Mouse (Mus musculus) forebrain, embryonic 14.5 days (tissue): ENCODE results near the gene Ptpn18. TPM values are rescaled to one million over a fixed set of nuclear protein-coding genes. Genes with fewer than 3 reads are reported as not detected.
A peak's percentile ranks its signal among the peaks of the same experiment; 100 is the strongest.

Experiments
- ATAC-seq: fragments of 200-750 bp; cut with Nextera tagmentation; 2 replicates; pipeline ENCODE4 v1.8.0; 2017; ENCODE audit warnings: mild to moderate bottlenecking, moderate library complexity
- DNase-seq: peaks from one replicate; pipeline ENCODE4 v3.0.0-alpha.2; 2015; ENCODE audit warnings: low spot score
- H3K27ac ChIP-seq: fragments of 300-500 bp; sonication (generic); 2 replicates; pipeline ENCODE4 v1.5.1; 2014; ENCODE audit warnings: low read depth, mild to moderate bottlenecking, control low read depth, low read length, moderate library complexity
- H3K27me3 ChIP-seq: fragments of 300-500 bp; sonication (generic); replicated peaks from 2 replicates; pipeline ENCODE4 v1.6.1; 2014; ENCODE audit warnings: low read length, control low read depth, mixed read lengths; ENCODE audit not compliant: control insufficient read depth, insufficient read depth
- H3K36me3 ChIP-seq: fragments of 300-500 bp; sonication (generic); 2 replicates; pipeline ENCODE4 v1.6.1; 2014; ENCODE audit warnings: low read length, control low read depth; ENCODE audit not compliant: control insufficient read depth, insufficient read depth
- H3K4me1 ChIP-seq: fragments of 300-500 bp; sonication (generic); 2 replicates; pipeline ENCODE4 v1.6.1; 2014; ENCODE audit warnings: antibody characterized with exemption, low read length, control low read depth; ENCODE audit not compliant: control insufficient read depth, insufficient read depth
- H3K4me2 ChIP-seq: fragments of 300-500 bp; sonication (generic); 2 replicates; pipeline ENCODE4 v1.6.1; 2014; ENCODE audit warnings: mild to moderate bottlenecking, control low read depth, low read length
- H3K4me3 ChIP-seq: fragments of 300-500 bp; sonication (generic); 2 replicates; pipeline ENCODE4 v1.5.1; 2014; ENCODE audit warnings: low read depth, low read length, control low read depth
- H3K9ac ChIP-seq: fragments of 300-500 bp; sonication (generic); 2 replicates; pipeline ENCODE4 v1.6.1; 2014; ENCODE audit warnings: mild to moderate bottlenecking, low read length, control low read depth, moderate library complexity
- H3K9me3 ChIP-seq: fragments of 300-500 bp; sonication (generic); replicated peaks from 2 replicates; pipeline ENCODE4 v1.6.1; 2016; ENCODE audit warnings: low read length, control low read depth, mixed read lengths; ENCODE audit not compliant: control insufficient read depth
- WGBS: fragments of 180-500 bp; shearing (Covaris S2); extraction: QIAGEN DNeasy Blood & Tissue Kit; methylation state at CpG from one replicate; pipeline ENCODE4 v1.1.7; 2014; 5-methylcytosine and 5-hydroxymethylcytosine counted together
- polyA plus RNA-seq: library from polyadenylated mRNA; unstranded; fragments of >200 nt; fragmentation: Nextera tagmentation; extraction: Ambion mirVana; gene quantifications from 2 replicates; pipeline ENCODE4 v1.2.1, GENCODE M21; 2014

Ptpn18 gene
- 7.1 TPM in 2 replicates for polyA plus RNA-seq

- Histone ChIP-seq H3K4me2 (peak within 1 kb of the TSS; percentile 89), H3K27ac (no peak within 1 kb of the TSS), H3K9me3 (no peaks in the 10 kb centered on the region), H3K27me3 (peaks cover 29% of the 10 kb centered on the region), H3K4me1 (0 out of 2 replicates have a peak, but pooled peaks cover 4% of the 10 kb centered on the region), H3K36me3 (no peaks in the 10 kb centered on the region), H3K9ac (peak within 1 kb of the TSS; percentile 60), H3K4me3 (peak within 1 kb of the TSS; percentile 50)
- peak; percentile 96 for ATAC-seq
- WGBS: under 1% methylated on average over 46 of the region's 48 CpGs
- peak; percentile 91 for DNase-seq
Measured at GRCm38 (mm10) chr1:34459284-34460060, at the start of gene Ptpn18. Gene Ptpn18 (plus strand): TSS chr1:34459762.

- no peak overlapping the region for H3K9ac ChIP-seq
- no peak for ATAC-seq
- H3K9me3 ChIP-seq: peaks cover 12% of the 10 kb centered on the region; the same call in 1 of the 2 replicates
Measured at GRCm38 (mm10) chr1:34428466-34428865, 31.1 kb upstream of the Ptpn18 start.

GRCm38 (mm10) chr1:34429281-34429680 lies 30.3 kb upstream of the Ptpn18 start:
- no peak for ATAC-seq
- Histone ChIP-seq H3K27me3 (no peaks in the 10 kb centered on the region), H3K4me3 (no peak overlapping the region), H3K27ac (no peak overlapping the region), H3K36me3 (no peaks in the 10 kb centered on the region), H3K4me2 (no peak overlapping the region), H3K9me3 (peaks cover 12% of the 10 kb centered on the region; the same call in 1 of the 2 replicates), H3K4me1 (peaks cover 8% of the 10 kb centered on the region), H3K9ac (no peak overlapping the region)
- WGBS: 93% methylated on average over 4 of the region's 4 CpGs
- no peak for DNase-seq

More at GRCm38 (mm10) chr1:34428466-34428865, 31.1 kb upstream of the Ptpn18 start:
- Histone ChIP-seq H3K4me1 (peaks cover under 1% of the 10 kb centered on the region), H3K4me3 (no peak overlapping the region), H3K27ac (no peak overlapping the region), H3K27me3 (no peaks in the 10 kb centered on the region), H3K36me3 (no peaks in the 10 kb centered on the region), H3K4me2 (no peak overlapping the region)
- DNase-seq: no peak
- WGBS: 95% methylated on average over 2 of the region's 2 CpGs

- peaks cover 12% of the 10 kb centered on the region; the same call in 1 of the 2 replicates for H3K9me3 ChIP-seq
- H3K27me3 ChIP-seq: no peaks in the 10 kb centered on the region
- peaks cover 8% of the 10 kb centered on the region for H3K4me1 ChIP-seq
- no peak for DNase-seq
- WGBS: 97% methylated on average over 3 of the region's 3 CpGs
- H3K4me2 ChIP-seq: no peak overlapping the region
- no peak for ATAC-seq
- H3K27ac ChIP-seq: no peak overlapping the region
- no peak overlapping the region for H3K9ac ChIP-seq
- no peaks in the 10 kb centered on the region for H3K36me3 ChIP-seq
- H3K4me3 ChIP-seq: no peak overlapping the region
Measured at GRCm38 (mm10) chr1:34430981-34431380, 28.6 kb upstream of the Ptpn18 start.

- Histone ChIP-seq H3K4me1 (peaks cover 8% of the 10 kb centered on the region), H3K27ac (no peak overlapping the region), H3K4me2 (no peak overlapping the region), H3K36me3 (no peaks in the 10 kb centered on the region), H3K9ac (no peak overlapping the region), H3K4me3 (no peak overlapping the region), H3K9me3 (peaks cover 10% of the 10 kb centered on the region; the same call in 1 of the 2 replicates), H3K27me3 (no peaks in the 10 kb centered on the region)
- no peak for DNase-seq
- 99% methylated on average over 9 of the region's 9 CpGs for WGBS
- ATAC-seq: no peak
Measured at GRCm38 (mm10) chr1:34431431-34431830, 28.1 kb upstream of the Ptpn18 start.

GRCm38 (mm10) chr1:34432411-34432775 lies 27.2 kb upstream of the Ptpn18 start:
- Histone ChIP-seq H3K9ac (peak overlapping the region; percentile 75), H3K4me3 (peak overlapping the region; percentile 45), H3K4me2 (peak overlapping the region; percentile 50), H3K36me3 (0 out of 2 replicates have a peak, but pooled peaks cover 6% of the 10 kb centered on the region), H3K9me3 (peaks cover 9% of the 10 kb centered on the region; the same call in 1 of the 2 replicates), H3K4me1 (peaks cover 8% of the 10 kb centered on the region), H3K27ac (0 out of 2 replicates have a peak overlapping the region, but pooled peaks have one; percentile 86), H3K27me3 (no peaks in the 10 kb centered on the region)
- 36% methylated on average over 13 of the region's 13 CpGs for WGBS
- ATAC-seq (no peak), DNase-seq (peak; percentile 46)

- Histone ChIP-seq H3K4me1 (peaks cover 8% of the 10 kb centered on the region), H3K9ac (peak overlapping the region; percentile 75), H3K9me3 (peaks cover 9% of the 10 kb centered on the region; the same call in 1 of the 2 replicates), H3K27ac (peak overlapping the region; percentile 86), H3K27me3 (no peaks in the 10 kb centered on the region), H3K4me3 (peak overlapping the region; percentile 45), H3K4me2 (peak overlapping the region; percentile 50), H3K36me3 (0 out of 2 replicates have a peak, but pooled peaks cover 6% of the 10 kb centered on the region)
- ATAC-seq (peak; percentile 49), DNase-seq (peak; percentile 78)
- WGBS: 4% methylated on average over 35 of the region's 35 CpGs
Measured at GRCm38 (mm10) chr1:34432776-34433481, 26.6 kb upstream of the Ptpn18 start.

- 0 out of 2 replicates have a peak, but pooled peaks cover 6% of the 10 kb centered on the region for H3K36me3 ChIP-seq
- WGBS: 4% methylated on average over 19 of the region's 19 CpGs
- ATAC-seq: no peak
Measured at GRCm38 (mm10) chr1:34433891-34434521, 25.6 kb upstream of the Ptpn18 start.

More at GRCm38 (mm10) chr1:34433891-34434521, 25.6 kb upstream of the Ptpn18 start:
- H3K9me3 ChIP-seq: peaks cover 9% of the 10 kb centered on the region; the same call in 1 of the 2 replicates
- peak overlapping the region; percentile 58; the same call in 1 of the 2 replicates for H3K9ac ChIP-seq
- H3K4me2 ChIP-seq: peak overlapping the region; percentile 50
- H3K27me3 ChIP-seq: no peaks in the 10 kb centered on the region
- peaks cover 13% of the 10 kb centered on the region for H3K4me1 ChIP-seq
- peak overlapping the region; percentile 60 for H3K4me3 ChIP-seq
- peak; percentile 61 for DNase-seq
- H3K27ac ChIP-seq: peak overlapping the region; percentile 86; the same call in 1 of the 2 replicates
